Mouse (Mus musculus) heart, embryonic 13.5 days (tissue): ENCODE measurements at regions not wholly inside any gene's neighbourhood (a gene's known extent, or its start where the extent isn't known, plus 50 kb on each side); places are given as distances from the start of the nearest gene placed in this dataset.
A peak's percentile ranks its signal among the peaks of the same experiment; 100 is the strongest.

Experiments used
- ATAC-seq: fragments of 200-750 bp; cut with Nextera tagmentation; 2 replicates; pipeline ENCODE4 v1.8.0; 2017; ENCODE audit warnings: moderate TSS enrichment; ENCODE audit not compliant: insufficient number of reproducible peaks, low FRiP score, low TSS enrichment; ENCODE audit errors: extremely low read depth
- H3K27ac ChIP-seq: fragments of 300-500 bp; sonication (generic); replicated peaks from 2 replicates; pipeline ENCODE4 v1.5.1; 2015; ENCODE audit warnings: moderate library complexity, mild to moderate bottlenecking, inconsistent platforms
- H3K27me3 ChIP-seq: fragments of 300-500 bp; sonication (generic); replicated peaks from 2 replicates; pipeline ENCODE4 v1.6.1; 2015; ENCODE audit warnings: mild to moderate bottlenecking, inconsistent platforms
- H3K36me3 ChIP-seq: fragments of 300-500 bp; sonication (generic); 2 replicates; pipeline ENCODE4 v1.6.1; 2015; ENCODE audit warnings: mild to moderate bottlenecking, inconsistent platforms
- H3K4me1 ChIP-seq: fragments of 300-500 bp; sonication (generic); 2 replicates; pipeline ENCODE4 v1.6.1; 2015; ENCODE audit warnings: inconsistent platforms
- H3K4me2 ChIP-seq: fragments of 300-500 bp; sonication (generic); 2 replicates; pipeline ENCODE4 v1.6.1; 2015; ENCODE audit warnings: inconsistent platforms, mild to moderate bottlenecking, moderate library complexity
- H3K4me3 ChIP-seq: fragments of 300-500 bp; sonication (generic); 2 replicates; pipeline ENCODE4 v1.5.1; 2015; ENCODE audit warnings: moderate library complexity, mild to moderate bottlenecking, inconsistent platforms
- H3K9ac ChIP-seq: fragments of 300-500 bp; sonication (generic); 2 replicates; pipeline ENCODE4 v1.6.1; 2015; ENCODE audit warnings: inconsistent platforms, mild to moderate bottlenecking, moderate library complexity
- H3K9me3 ChIP-seq: fragments of 300-500 bp; sonication (generic); 2 replicates; pipeline ENCODE4 v1.6.1; 2016; ENCODE audit warnings: inconsistent platforms
- WGBS: fragments of 180-500 bp; shearing (Covaris S2); methylation state at CpG from one replicate; pipeline ENCODE4 v1.1.7; 2015; ENCODE audit warnings: mixed read lengths; 5-methylcytosine and 5-hydroxymethylcytosine counted together

- H3K4me1 ChIP-seq = peaks cover 29% of the 10 kb centered on the region
These were observed 145.7 kb upstream of the Dapk1 start for GRCm38 (mm10) chr13:60455863-60456551.

GRCm38 (mm10) chr13:60457277-60457676, 144.5 kb upstream of the Dapk1 start:
- no peak for ATAC-seq
- Histone ChIP-seq H3K36me3 (no peaks in the 10 kb centered on the region), H3K9me3 (no peaks in the 10 kb centered on the region), H3K27me3 (no peaks in the 10 kb centered on the region), H3K4me1 (peaks cover 29% of the 10 kb centered on the region), H3K27ac (no peak overlapping the region), H3K4me2 (no peak overlapping the region), H3K9ac (no peak overlapping the region), H3K4me3 (no peak overlapping the region)
- WGBS = 74% methylated on average over 10 of the region's 10 CpGs

More at GRCm38 (mm10) chr13:60455863-60456551, 145.7 kb upstream of the Dapk1 start:
- H3K4me3 ChIP-seq = no peak overlapping the region
- H3K27ac ChIP-seq = 0 out of 2 replicates have a peak overlapping the region, but pooled peaks have one; percentile 77
- WGBS = 67% methylated on average over 10 of the region's 10 CpGs
- no peaks in the 10 kb centered on the region for H3K36me3 ChIP-seq
- H3K4me2 ChIP-seq = no peak overlapping the region
- no peaks in the 10 kb centered on the region for H3K9me3 ChIP-seq
- ATAC-seq = no peak
- H3K9ac ChIP-seq = no peak overlapping the region
- no peaks in the 10 kb centered on the region for H3K27me3 ChIP-seq

- H3K4me3 ChIP-seq = no peak overlapping the region
- no peak overlapping the region for H3K4me2 ChIP-seq
- no peak overlapping the region for H3K27ac ChIP-seq
- no peaks in the 10 kb centered on the region for H3K36me3 ChIP-seq
- peaks cover 29% of the 10 kb centered on the region for H3K4me1 ChIP-seq
- 75% methylated on average over 5 of the region's 5 CpGs for WGBS
- H3K27me3 ChIP-seq = no peaks in the 10 kb centered on the region
- no peak overlapping the region for H3K9ac ChIP-seq
- no peaks in the 10 kb centered on the region for H3K9me3 ChIP-seq
- ATAC-seq = no peak
These were observed 142.7 kb upstream of the Dapk1 start for GRCm38 (mm10) chr13:60459002-60459401.

GRCm38 (mm10) chr13:60466553-60467313, 135.0 kb upstream of the Dapk1 start:
- H3K9ac ChIP-seq = no peak overlapping the region
- ATAC-seq = no peak
- WGBS = 74% methylated on average over 5 of the region's 5 CpGs
- H3K27me3 ChIP-seq = no peaks in the 10 kb centered on the region
- H3K4me3 ChIP-seq = no peak overlapping the region
- H3K27ac ChIP-seq = no peak overlapping the region
- H3K36me3 ChIP-seq = no peaks in the 10 kb centered on the region
- H3K9me3 ChIP-seq = no peaks in the 10 kb centered on the region
- H3K4me2 ChIP-seq = no peak overlapping the region
- no peaks in the 10 kb centered on the region for H3K4me1 ChIP-seq

- H3K9ac ChIP-seq = no peak overlapping the region
- ATAC-seq = no peak
- WGBS = 25% methylated on average over 11 of the region's 11 CpGs
- H3K9me3 ChIP-seq = no peaks in the 10 kb centered on the region
- H3K4me3 ChIP-seq = no peak overlapping the region
- no peak overlapping the region for H3K27ac ChIP-seq
- H3K36me3 ChIP-seq = no peaks in the 10 kb centered on the region
- H3K4me2 ChIP-seq = no peak overlapping the region
- no peaks in the 10 kb centered on the region for H3K4me1 ChIP-seq
- H3K27me3 ChIP-seq = no peaks in the 10 kb centered on the region
These were observed 133.7 kb upstream of the Dapk1 start for GRCm38 (mm10) chr13:60467821-60468579.

- Histone ChIP-seq H3K9ac (no peak overlapping the region), H3K4me1 (no peaks in the 10 kb centered on the region), H3K27me3 (no peaks in the 10 kb centered on the region), H3K36me3 (no peaks in the 10 kb centered on the region), H3K4me2 (no peak overlapping the region), H3K9me3 (no peaks in the 10 kb centered on the region), H3K4me3 (no peak overlapping the region), H3K27ac (no peak overlapping the region)
- ATAC-seq = no peak
- whole genome bisulfite sequencing = 67% methylated on average over 17 of the region's 17 CpGs
These were observed 131.0 kb upstream of the Dapk1 start for GRCm38 (mm10) chr13:60470426-60471398.

- Histone ChIP-seq H3K27ac (no peak overlapping the region), H3K9me3 (no peaks in the 10 kb centered on the region), H3K4me3 (no peak overlapping the region), H3K9ac (no peak overlapping the region), H3K4me1 (no peaks in the 10 kb centered on the region), H3K4me2 (no peak overlapping the region), H3K27me3 (no peaks in the 10 kb centered on the region), H3K36me3 (no peaks in the 10 kb centered on the region)
- no peak for ATAC-seq
- 73% methylated on average over 5 of the region's 5 CpGs for WGBS
These were observed 130.1 kb upstream of the Dapk1 start for GRCm38 (mm10) chr13:60471602-60472001.

- H3K9ac ChIP-seq = no peak overlapping the region
- H3K4me3 ChIP-seq = no peak overlapping the region
- peaks cover 16% of the 10 kb centered on the region for H3K27me3 ChIP-seq
- peaks cover 21% of the 10 kb centered on the region for H3K4me1 ChIP-seq
- no peaks in the 10 kb centered on the region for H3K36me3 ChIP-seq
- no peaks in the 10 kb centered on the region for H3K9me3 ChIP-seq
- no peak overlapping the region for H3K27ac ChIP-seq
- no peak for ATAC-seq
- WGBS = 81% methylated on average over 2 of the region's 2 CpGs
- no peak overlapping the region for H3K4me2 ChIP-seq
These were observed 125.4 kb upstream of the Dapk1 start for GRCm38 (mm10) chr13:60476366-60476765.

GRCm38 (mm10) chr13:60478301-60478700, 123.4 kb upstream of the Dapk1 start:
- no peak overlapping the region for H3K9ac ChIP-seq
- no peak for ATAC-seq
- no peak overlapping the region for H3K4me3 ChIP-seq
- no peak overlapping the region for H3K4me2 ChIP-seq
- H3K27me3 ChIP-seq = peaks cover 16% of the 10 kb centered on the region
- H3K36me3 ChIP-seq = no peaks in the 10 kb centered on the region
- no peak overlapping the region for H3K27ac ChIP-seq
- H3K4me1 ChIP-seq = peaks cover 21% of the 10 kb centered on the region
- WGBS = 61% methylated on average over 6 of the region's 6 CpGs
- no peaks in the 10 kb centered on the region for H3K9me3 ChIP-seq

- Histone ChIP-seq H3K27ac (no peak overlapping the region), H3K4me3 (peak overlapping the region; percentile 50), H3K9me3 (no peaks in the 10 kb centered on the region; the same call in 1 of the 2 replicates), H3K4me2 (peak overlapping the region; percentile 83), H3K4me1 (peaks cover 21% of the 10 kb centered on the region), H3K36me3 (no peaks in the 10 kb centered on the region), H3K27me3 (peaks cover 16% of the 10 kb centered on the region), H3K9ac (peak overlapping the region; percentile 73)
- ATAC-seq = no peak
- 6% methylated on average over 18 of the region's 18 CpGs for WGBS
These were observed 122.5 kb upstream of the Dapk1 start for GRCm38 (mm10) chr13:60479043-60479861.
